Mouse (Mus musculus) thymus, postnatal 14 days (tissue): ENCODE measurements around the gene Ckap2l.

Experiments used
- DNase-seq: peaks from one replicate; pipeline ENCODE4 v3.0.0; 2021

Gene Ckap2l

DNA sequence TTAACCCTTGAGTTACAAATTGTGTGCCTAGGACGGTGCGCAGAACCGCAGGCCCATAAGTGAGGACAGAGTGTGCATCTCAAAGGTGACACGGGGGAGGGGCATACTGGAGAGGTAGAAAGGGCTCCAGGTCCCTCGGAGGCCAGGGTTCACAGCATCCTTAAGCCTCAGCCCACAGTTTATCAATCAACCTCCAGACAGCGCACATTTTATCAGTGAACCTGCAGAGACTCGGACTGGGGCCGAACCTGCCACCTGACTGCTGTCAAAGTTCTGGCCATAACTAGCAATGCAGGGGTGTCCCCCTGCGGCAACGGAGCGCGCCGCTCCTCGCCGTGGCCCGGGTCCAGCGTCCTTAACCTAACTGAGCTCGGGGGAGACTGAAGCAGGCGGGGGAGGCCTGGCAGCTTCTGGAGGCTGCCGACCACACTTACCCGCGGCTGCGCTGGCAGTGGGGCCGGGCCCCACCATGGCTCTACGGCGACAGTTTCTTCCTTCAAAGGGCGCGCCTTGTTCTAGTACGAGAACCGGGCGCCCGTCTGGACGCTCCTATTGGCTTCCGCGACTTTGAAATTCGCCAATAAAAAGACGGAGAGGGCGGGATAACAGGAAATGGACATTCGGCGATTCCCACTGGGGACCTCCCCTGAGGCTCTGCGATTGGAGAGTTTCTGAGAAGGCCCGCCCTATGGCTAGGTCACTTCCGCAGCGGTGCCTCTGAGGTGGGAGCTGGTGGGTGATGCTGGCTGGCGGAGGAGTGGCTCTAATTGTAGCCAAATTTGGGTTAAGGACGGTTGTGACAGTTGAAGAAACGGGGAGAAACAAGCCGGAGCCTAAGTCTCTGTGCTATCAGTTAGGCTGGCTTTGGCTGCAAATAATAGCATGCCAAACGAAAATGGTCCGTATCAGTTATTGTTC is at the start of gene Ckap2l:
Gene Ckap2l, minus strand, starts transcription at position 542 of the 918 bp plus-strand sequence.
- peak; percentile 98 for DNase-seq

- no peak for DNase-seq
These were observed 41.2 kb upstream of the Ckap2l start for GRCm38 (mm10) chr2:129338138-129338621.

DNA sequence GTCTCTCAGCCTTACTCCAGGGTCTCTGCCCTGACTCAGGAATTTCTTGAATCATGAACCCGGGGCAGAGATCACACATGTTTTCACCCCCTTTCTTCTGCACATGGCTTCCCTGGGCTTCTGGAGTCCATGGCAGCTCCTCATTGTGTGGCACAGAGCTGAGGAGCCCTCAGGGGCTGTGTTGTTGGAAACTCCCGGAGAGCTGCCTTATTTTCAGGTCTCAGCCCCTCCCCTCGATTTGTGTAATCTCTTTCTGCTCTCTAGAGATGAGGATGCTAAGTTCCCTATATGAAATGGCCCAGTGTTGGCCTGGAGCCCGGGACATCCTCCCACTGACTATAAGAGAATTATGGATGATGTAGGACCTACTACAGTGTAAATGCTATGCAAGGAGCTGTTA is 36.5 kb upstream of the Ckap2l start:
- no peak for DNase-seq

- DNase-seq = no peak
These were observed 33.5 kb upstream of the Ckap2l start for GRCm38 (mm10) chr2:129330540-129330939.

DNA sequence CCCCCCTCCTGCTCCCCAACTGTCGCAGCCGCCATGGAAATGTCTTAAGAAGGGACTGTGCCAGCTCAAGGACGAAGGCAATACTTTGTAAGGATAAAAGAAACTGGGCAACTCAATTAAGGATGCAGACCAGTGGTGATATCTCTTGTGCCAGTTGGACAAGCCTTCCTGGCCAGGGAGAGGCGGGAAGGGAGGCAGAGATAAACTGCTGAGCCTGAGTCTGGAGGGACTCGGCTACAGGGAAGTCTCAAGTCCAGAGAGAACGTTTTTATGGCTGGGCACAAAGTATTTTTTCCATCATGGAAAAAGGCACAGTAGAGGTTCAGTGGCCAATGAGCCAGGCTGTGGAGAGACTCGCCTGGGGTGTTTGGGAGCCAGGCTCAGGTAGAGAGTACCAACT is 33.0 kb upstream of the Ckap2l start:
- DNase-seq = no peak

- DNase-seq = no peak
These were observed 31.2 kb upstream of the Ckap2l start for GRCm38 (mm10) chr2:129328238-129328637.

- no peak for DNase-seq
These were observed 27.2 kb upstream of the Ckap2l start for GRCm38 (mm10) chr2:129324216-129324615.

- no peak for DNase-seq
These were observed 25.2 kb upstream of the Ckap2l start for GRCm38 (mm10) chr2:129322117-129322635.

DNA sequence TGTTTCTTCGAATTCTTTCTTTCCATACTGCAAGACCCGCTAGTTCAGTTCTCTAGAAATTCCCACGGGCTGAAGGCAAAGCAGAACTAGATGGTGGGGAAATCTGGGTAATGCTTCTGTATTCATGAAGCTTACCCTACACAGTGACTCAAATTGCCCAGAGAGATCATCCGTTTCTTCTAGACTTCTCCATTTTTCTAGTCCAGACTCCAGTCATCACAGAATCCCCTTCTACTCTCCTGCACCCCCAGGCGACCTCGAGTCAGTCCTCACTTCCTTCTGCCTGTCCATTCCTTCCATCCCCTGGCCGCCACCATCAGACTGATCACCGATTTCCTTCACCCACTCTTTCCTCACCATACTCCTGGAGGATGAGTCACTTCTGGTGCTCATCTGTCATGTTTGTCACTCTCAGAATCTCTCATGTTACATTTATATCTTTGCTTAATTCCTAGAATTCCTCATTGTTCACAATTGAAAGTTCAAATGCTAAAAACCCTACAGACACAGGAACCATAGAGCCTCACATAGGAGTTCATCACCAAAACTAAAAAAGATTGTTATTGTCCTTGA is 23.1 kb upstream of the Ckap2l start:
- DNase-seq = no peak

GRCm38 (mm10) chr2:129315831-129316230 is 18.8 kb upstream of the Ckap2l start:
- DNase-seq = no peak

- DNase-seq = no peak
These were observed 17.9 kb upstream of the Ckap2l start for GRCm38 (mm10) chr2:129314880-129315279.

- DNase-seq = no peak
These were observed 16.9 kb upstream of the Ckap2l start for GRCm38 (mm10) chr2:129313934-129314333.

GRCm38 (mm10) chr2:129309836-129310235 is 12.8 kb upstream of the Ckap2l start, which contains the start of gene Il1a:
Il1a (minus strand) TSS chr2:129309972.
- DNase-seq = no peak

- no peak for DNase-seq
These were observed 9.0 kb upstream of the Ckap2l start for GRCm38 (mm10) chr2:129306020-129306419.

- DNase-seq = peak; percentile 48
These were observed 574 bp upstream of the Ckap2l start for GRCm38 (mm10) chr2:129297589-129297982.

- DNase-seq = no peak
These were observed 926 bp downstream of the Ckap2l start for GRCm38 (mm10) chr2:129296086-129296485.

GRCm38 (mm10) chr2:129295075-129295474 is 1.9 kb downstream of the Ckap2l start:
- no peak for DNase-seq

- DNase-seq = no peak
These were observed 23.2 kb downstream of the Ckap2l start for GRCm38 (mm10) chr2:129273823-129274222.

DNA sequence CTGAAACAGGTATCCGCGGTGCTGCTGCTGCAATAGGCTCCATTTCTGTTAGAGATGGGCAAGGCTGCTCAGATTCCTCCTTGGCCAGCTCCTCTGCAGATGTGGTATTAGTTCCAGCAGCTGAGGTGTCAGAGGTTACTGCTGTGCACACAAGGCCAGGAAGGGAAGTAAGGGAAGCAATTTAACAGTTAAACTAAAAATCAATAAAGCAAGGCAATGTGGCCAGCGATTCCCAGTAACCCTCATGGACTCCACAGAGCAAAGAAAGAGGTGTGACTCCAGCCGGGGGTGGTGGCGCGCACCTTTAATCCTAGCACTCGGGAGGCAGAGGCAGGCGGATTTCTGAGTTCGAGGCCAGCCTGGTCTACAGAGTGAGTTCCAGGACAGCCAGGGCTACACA is 26.4 kb downstream of the Ckap2l start:
- no peak for DNase-seq

- no peak for DNase-seq
These were observed 27.0 kb downstream of the Ckap2l start for GRCm38 (mm10) chr2:129269986-129270385.

DNA sequence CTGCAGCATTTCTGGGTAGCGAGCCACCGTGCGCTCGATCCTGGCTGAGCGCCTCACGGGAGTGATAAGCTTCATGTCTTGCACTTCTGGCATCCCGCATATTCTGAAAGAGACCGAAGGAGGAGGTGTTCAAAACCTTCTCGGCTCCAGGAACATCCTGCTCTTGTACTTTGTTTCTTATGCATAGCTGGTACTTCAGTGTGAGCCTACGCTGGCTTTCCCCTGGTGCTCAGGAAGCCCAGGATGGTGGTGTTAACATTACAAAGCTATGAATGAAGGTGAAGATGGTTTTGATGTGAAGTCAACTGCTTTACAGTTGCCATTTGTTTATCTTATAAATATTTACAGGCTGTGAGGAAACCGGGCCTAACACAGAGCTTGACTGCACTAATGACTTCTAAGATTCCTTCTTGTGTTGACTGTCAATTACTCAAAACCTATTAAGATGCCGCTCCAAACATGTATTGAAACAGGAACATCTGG is 27.8 kb downstream of the Ckap2l start:
- DNase-seq = no peak

GRCm38 (mm10) chr2:129267738-129268137 is 29.3 kb downstream of the Ckap2l start:
- DNase-seq = no peak

DNA sequence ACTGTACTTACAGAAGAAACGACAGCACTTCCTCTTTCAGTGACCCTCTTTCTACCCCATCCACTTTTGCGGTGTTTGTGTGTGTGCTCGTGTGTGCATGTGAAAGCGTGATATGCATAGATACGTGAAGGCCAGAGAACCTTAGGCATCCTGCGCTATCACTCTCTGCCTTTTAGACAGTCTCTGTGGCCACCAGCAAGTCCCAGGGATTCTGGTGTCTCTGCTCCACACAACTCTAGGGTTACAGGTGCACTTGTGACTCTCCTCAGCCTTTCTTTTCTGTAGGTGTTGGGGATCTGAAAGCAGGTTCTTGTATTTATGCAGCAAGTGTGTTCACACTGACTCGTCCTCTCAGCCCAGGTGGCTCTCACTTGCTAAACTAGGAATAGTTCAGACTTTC is 31.7 kb downstream of the Ckap2l start:
- DNase-seq = no peak

GRCm38 (mm10) chr2:129263073-129263472 is 33.9 kb downstream of the Ckap2l start:
- DNase-seq = no peak
